Mouse (Mus musculus) embryonic facial prominence, embryonic 12.5 days (tissue): ENCODE results near the gene Foxp1. TPM values are rescaled to one million over a fixed set of nuclear protein-coding genes. Genes with fewer than 3 reads are reported as not detected.

Experiments used
- ATAC-seq: fragments of 200-750 bp; cut with Nextera tagmentation; 2 replicates; pipeline ENCODE4 v1.8.0; 2017; ENCODE audit not compliant: insufficient number of reproducible peaks, insufficient read depth, low FRiP score, low TSS enrichment
- H3K27ac ChIP-seq: fragments of 300-500 bp; sonication (generic); 2 replicates; pipeline ENCODE4 v1.5.1; 2016; ENCODE audit warnings: mild to moderate bottlenecking
- H3K27me3 ChIP-seq: fragments of 300-500 bp; sonication (generic); 2 replicates; pipeline ENCODE4 v1.6.1; 2016; ENCODE audit warnings: mild to moderate bottlenecking, moderate library complexity
- H3K36me3 ChIP-seq: fragments of 300-500 bp; sonication (generic); 2 replicates; pipeline ENCODE4 v1.6.1; 2016; ENCODE audit warnings: mild to moderate bottlenecking
- H3K4me1 ChIP-seq: fragments of 300-500 bp; sonication (generic); 2 replicates; pipeline ENCODE4 v1.6.1; 2016
- H3K4me2 ChIP-seq: fragments of 300-500 bp; sonication (generic); replicated peaks from 2 replicates; pipeline ENCODE4 v1.6.1; 2016; ENCODE audit warnings: mild to moderate bottlenecking, moderate library complexity
- H3K4me3 ChIP-seq: fragments of 300-500 bp; sonication (generic); 2 replicates; pipeline ENCODE4 v1.5.1; 2016; ENCODE audit warnings: mild to moderate bottlenecking
- H3K9ac ChIP-seq: fragments of 300-500 bp; sonication (generic); 2 replicates; pipeline ENCODE4 v1.6.1; 2016; ENCODE audit warnings: mild to moderate bottlenecking, moderate library complexity
- H3K9me3 ChIP-seq: fragments of 300-500 bp; sonication (generic); 2 replicates; pipeline ENCODE4 v1.6.1; 2016; ENCODE audit warnings: mild to moderate bottlenecking, moderate library complexity
- WGBS: fragments of 180-500 bp; shearing (Covaris S2); methylation state at CpG from one replicate; pipeline ENCODE4 v1.1.7; 2016; 5-methylcytosine and 5-hydroxymethylcytosine counted together
- polyA plus RNA-seq: library from polyadenylated mRNA; unstranded; fragments of >200 nt; fragmentation: Nextera tagmentation; extraction: Ambion mirVana; gene quantifications from 2 replicates; pipeline ENCODE4 v1.2.1, GENCODE M21; 2016

The Foxp1 gene
- polyA plus RNA-seq, 1 experiment from 2014 or later = 132 TPM

DNA sequence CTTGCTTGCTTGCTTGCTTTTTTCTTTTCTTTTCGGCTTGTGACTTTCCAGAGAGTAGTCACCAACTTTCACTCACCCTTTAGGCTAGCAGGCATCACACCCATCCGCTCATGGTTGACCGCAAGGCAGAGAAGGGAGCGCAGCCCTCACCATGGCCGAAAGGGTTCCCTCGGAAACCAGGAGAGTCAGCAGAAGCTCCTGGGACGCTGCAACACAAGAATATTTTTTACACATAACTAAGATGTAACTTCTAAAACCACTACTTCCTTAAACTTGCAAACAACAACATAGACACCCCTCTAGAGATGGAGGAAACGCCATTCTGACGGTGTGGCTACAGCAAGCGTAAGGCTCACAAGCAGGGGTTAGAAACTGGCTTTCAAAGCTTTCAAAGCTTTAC lies 87.4 kb downstream of the Foxp1 start:
- Histone ChIP-seq H3K9ac (no peak overlapping the region), H3K4me2 (no peak overlapping the region), H3K27ac (no peak overlapping the region), H3K4me1 (peaks cover 21% of the 10 kb centered on the region), H3K36me3 (0 out of 2 replicates have a peak, but pooled peaks cover 10% of the 10 kb centered on the region), H3K9me3 (no peaks in the 10 kb centered on the region), H3K4me3 (no peak overlapping the region), H3K27me3 (no peaks in the 10 kb centered on the region)
- 94% methylated on average over 10 of the region's 10 CpGs for WGBS
- ATAC-seq = no peak

DNA sequence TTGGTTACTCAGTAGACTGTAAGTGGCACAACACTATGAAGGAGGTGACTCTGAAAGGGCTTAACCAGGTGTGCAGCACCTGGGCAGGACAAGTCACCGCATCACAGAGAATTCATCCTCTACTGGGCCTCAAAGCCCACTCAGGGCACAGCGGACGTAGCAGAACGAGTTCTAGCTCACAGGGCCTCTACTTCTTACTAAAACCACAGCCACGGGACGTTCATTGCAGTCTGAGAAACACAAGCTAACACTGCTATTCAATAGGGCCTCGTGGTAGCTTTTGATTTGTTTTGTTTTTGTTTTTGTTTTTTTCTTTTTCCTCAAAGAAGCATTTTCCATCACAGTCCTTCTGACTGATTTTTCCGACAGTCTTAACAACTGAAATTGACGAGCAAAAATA lies 89.5 kb downstream of the Foxp1 start:
- WGBS = 77% methylated on average over 9 of the region's 9 CpGs
- Histone ChIP-seq H3K9ac (no peak overlapping the region), H3K4me3 (no peak overlapping the region), H3K9me3 (no peaks in the 10 kb centered on the region), H3K27me3 (no peaks in the 10 kb centered on the region), H3K4me1 (peaks cover 4% of the 10 kb centered on the region), H3K4me2 (no peak overlapping the region), H3K36me3 (0 out of 2 replicates have a peak, but pooled peaks cover 10% of the 10 kb centered on the region), H3K27ac (no peak overlapping the region)
- no peak for ATAC-seq

DNA sequence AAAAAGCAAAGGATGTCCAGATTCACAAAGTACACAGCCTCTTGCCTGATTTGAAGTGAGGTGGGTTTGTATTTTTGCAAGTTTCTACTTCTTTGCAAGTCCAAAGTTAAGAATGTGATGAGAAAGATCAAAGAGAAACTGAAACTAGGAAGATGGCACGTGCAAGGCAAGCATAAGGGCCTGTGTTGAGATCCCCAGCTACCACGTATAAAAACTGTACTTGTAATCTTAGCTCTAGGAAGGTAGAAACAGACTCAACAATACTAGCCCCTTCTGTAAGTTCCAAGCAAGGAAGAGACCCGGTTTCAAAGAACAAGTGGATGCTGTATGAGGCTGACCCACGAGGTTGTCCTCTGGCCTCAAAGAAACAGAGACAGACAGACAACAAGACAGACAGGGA lies 90.6 kb downstream of the Foxp1 start:
- ATAC-seq = no peak
- 0 out of 2 replicates have a peak, but pooled peaks cover 10% of the 10 kb centered on the region for H3K36me3 ChIP-seq
- H3K4me1 ChIP-seq = no peaks in the 10 kb centered on the region
- H3K4me3 ChIP-seq = no peak overlapping the region
- no peaks in the 10 kb centered on the region for H3K9me3 ChIP-seq
- no peak overlapping the region for H3K27ac ChIP-seq
- no peak overlapping the region for H3K9ac ChIP-seq
- H3K4me2 ChIP-seq = no peak overlapping the region
- 74% methylated on average over 4 of the region's 4 CpGs for WGBS
- no peaks in the 10 kb centered on the region for H3K27me3 ChIP-seq

DNA sequence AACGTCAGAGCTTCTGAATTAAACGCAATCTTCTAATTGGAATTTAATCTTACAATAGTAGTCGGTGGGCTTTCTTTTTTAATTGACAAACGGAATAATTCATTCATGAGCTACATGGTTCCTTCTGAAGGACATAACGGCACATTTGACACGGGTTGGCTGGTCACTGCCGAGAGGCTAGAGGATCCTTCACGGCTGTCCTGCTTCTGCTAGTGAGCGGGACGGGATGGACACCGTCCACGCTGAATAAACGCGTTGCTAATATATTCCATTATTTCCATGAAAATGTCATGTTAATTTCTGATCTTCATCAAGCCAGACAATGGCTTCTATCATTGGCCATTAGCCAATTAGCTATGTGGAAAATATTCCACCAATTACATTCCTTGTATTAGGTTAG lies 92.0 kb downstream of the Foxp1 start:
- H3K4me3 ChIP-seq = no peak overlapping the region
- H3K4me2 ChIP-seq = no peak overlapping the region
- H3K9me3 ChIP-seq = no peaks in the 10 kb centered on the region
- no peaks in the 10 kb centered on the region for H3K27me3 ChIP-seq
- H3K9ac ChIP-seq = no peak overlapping the region
- 0 out of 2 replicates have a peak, but pooled peaks cover 10% of the 10 kb centered on the region for H3K36me3 ChIP-seq
- H3K27ac ChIP-seq = no peak overlapping the region
- H3K4me1 ChIP-seq = no peaks in the 10 kb centered on the region
- WGBS = 91% methylated on average over 14 of the region's 14 CpGs
- ATAC-seq = no peak

DNA sequence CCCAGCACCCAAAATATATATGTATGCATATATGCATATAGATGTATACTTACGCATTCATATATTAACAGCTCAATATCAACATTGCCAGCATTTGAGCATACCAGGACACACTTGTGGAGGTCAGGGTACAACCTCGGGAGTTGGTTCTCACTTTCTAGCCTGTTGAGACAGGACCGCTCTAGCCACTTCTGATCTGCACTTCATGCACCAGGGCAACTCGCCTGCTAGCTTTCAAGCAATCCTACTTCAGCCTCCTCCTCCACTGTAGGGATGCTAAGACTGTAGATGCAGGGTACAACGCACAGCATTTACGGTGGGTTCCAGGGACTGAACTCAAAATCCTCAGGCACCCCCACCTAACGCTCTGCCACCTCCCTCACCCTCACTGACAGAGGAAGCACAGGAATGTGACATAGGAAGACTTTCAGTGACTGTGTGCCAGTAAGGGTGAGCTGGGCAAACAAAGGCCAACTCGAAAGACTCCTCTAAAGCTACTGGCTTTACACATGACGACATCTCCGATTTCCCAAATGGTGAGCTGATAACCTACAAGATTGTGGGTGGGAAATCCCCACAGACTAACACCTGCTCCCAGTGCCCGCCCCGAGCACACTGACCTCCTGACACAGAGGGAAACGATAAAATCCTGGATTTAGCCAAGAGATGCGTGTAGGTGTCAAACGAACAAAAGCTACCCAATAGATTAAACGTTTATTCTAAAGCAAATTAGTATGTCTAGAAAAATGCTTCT lies 93.0 kb downstream of the Foxp1 start:
- Histone ChIP-seq H3K4me3 (no peak overlapping the region), H3K4me2 (no peak overlapping the region), H3K36me3 (0 out of 2 replicates have a peak, but pooled peaks cover 4% of the 10 kb centered on the region), H3K9ac (no peak overlapping the region), H3K27me3 (no peaks in the 10 kb centered on the region), H3K9me3 (no peaks in the 10 kb centered on the region), H3K4me1 (no peaks in the 10 kb centered on the region), H3K27ac (no peak overlapping the region)
- no peak for ATAC-seq
- 78% methylated on average over 16 of the region's 16 CpGs for WGBS

DNA sequence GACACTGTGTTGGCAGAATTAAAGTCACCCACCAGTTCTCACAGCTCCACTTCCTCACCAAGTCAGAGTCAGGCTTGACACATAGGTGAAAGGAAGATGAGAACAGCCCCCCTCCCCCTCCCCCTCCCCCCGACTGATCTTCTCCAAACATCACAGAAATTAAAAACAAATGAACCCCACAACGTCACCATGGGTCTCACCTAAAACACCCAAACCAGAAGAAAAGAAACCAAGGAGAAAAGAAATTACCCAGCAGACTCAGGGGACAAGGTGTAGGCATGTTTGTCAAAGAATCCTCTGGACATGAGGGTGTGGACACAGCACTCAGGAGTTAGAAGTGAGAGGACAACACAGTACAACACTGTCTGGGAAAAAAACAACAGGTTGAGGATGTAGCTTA lies 93.6 kb downstream of the Foxp1 start:
- Histone ChIP-seq H3K36me3 (0 out of 2 replicates have a peak, but pooled peaks cover 3% of the 10 kb centered on the region), H3K9ac (no peak overlapping the region), H3K4me3 (no peak overlapping the region), H3K4me2 (no peak overlapping the region), H3K4me1 (no peaks in the 10 kb centered on the region), H3K27ac (no peak overlapping the region), H3K9me3 (no peaks in the 10 kb centered on the region), H3K27me3 (no peaks in the 10 kb centered on the region)
- ATAC-seq = no peak
- WGBS = 27% methylated on average over 2 of the region's 2 CpGs

DNA sequence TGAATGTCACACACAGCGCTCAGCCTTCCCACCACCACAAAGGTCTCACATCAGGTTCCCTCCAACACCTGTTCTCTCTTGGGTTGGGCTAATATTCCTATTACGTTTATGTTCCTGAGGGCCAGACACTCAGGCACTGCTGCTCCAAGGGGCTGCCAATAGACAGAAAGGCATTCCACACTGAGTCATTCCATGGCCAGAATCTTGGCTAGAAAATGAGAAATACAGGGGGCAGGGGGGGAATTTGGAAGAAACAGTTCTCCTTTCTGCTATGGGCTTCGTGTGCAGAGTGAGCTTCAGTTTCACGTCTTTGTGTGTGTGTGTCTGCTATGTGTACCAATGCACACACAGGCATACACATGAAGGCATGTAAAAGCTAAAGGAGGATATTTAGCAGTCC lies 95.2 kb downstream of the Foxp1 start:
- no peaks in the 10 kb centered on the region for H3K36me3 ChIP-seq
- no peak for ATAC-seq
- H3K4me1 ChIP-seq = no peaks in the 10 kb centered on the region
- no peak overlapping the region for H3K4me2 ChIP-seq
- no peak overlapping the region for H3K4me3 ChIP-seq
- H3K27me3 ChIP-seq = no peaks in the 10 kb centered on the region
- H3K9me3 ChIP-seq = no peaks in the 10 kb centered on the region
- 86% methylated on average over 4 of the region's 4 CpGs for WGBS
- H3K9ac ChIP-seq = no peak overlapping the region
- H3K27ac ChIP-seq = no peak overlapping the region

DNA sequence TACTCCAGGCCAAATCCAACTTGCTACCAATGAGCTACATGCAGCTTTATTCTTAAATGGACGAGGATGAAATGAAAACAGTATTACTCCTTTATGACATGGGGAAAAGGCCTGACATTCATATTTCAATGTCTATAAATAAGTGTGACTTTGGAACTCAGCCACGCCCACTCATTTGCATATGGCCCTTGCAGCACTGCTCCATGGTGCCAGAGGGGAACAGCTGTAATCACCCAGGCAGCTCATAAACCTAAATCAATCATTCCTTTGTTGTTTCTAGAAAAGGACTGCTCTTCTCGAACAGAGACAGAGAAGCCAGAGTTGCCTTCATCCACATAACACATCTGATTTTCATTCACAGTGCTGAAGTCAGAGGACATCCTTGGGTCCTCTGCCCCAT lies 97.5 kb downstream of the Foxp1 start:
- Histone ChIP-seq H3K4me2 (no peak overlapping the region), H3K27ac (no peak overlapping the region), H3K36me3 (no peaks in the 10 kb centered on the region), H3K27me3 (no peaks in the 10 kb centered on the region), H3K4me3 (no peak overlapping the region), H3K4me1 (no peaks in the 10 kb centered on the region), H3K9ac (no peak overlapping the region), H3K9me3 (no peaks in the 10 kb centered on the region)
- no peak for ATAC-seq
- 63% methylated on average over 3 of the region's 3 CpGs for WGBS

DNA sequence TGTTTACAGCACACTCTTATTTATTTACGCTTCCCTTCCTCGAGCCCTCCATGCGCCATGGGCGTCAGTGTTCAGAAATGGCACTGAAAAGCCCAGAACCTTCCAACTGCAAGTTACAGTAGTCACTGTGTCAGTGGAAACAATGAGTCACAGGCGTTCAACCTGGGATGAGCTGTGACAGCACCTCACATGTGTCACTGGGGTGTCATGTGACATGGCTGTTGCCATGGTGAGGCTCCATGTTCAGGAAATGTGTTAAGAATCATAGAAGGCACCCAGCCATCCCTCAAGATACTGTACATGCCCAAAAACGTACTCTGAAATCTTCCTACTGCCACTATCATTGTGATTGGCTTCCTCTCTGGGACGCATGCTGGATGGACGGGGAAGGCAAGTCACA lies 101.9 kb downstream of the Foxp1 start:
- WGBS = 86% methylated on average over 8 of the region's 8 CpGs
- ATAC-seq = no peak
- no peaks in the 10 kb centered on the region for H3K36me3 ChIP-seq
- no peak overlapping the region for H3K4me2 ChIP-seq
- no peak overlapping the region for H3K27ac ChIP-seq
- H3K9ac ChIP-seq = no peak overlapping the region
- no peaks in the 10 kb centered on the region for H3K9me3 ChIP-seq
- H3K4me1 ChIP-seq = no peaks in the 10 kb centered on the region
- no peaks in the 10 kb centered on the region for H3K27me3 ChIP-seq
- no peak overlapping the region for H3K4me3 ChIP-seq

DNA sequence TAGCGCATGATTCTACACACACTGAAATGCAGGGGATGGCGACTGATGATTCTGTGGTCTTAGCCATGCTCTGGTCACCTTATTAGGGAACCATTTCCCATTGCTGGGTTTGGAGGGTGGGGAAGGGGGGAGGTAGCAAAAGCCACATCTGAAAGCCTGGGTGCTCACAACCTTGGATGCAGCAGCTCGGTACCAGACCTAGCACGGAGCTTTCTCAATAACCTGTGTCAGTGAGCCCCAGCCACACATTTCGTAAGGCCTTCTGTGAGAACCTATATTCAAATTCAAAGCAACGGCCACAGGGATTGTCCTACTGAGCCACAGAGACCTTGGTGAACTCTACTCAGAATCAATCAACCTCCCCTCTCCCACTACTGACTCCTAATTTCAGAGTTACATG lies 109.9 kb downstream of the Foxp1 start:
- Histone ChIP-seq H3K36me3 (no peaks in the 10 kb centered on the region), H3K4me2 (no peak overlapping the region), H3K4me1 (no peaks in the 10 kb centered on the region), H3K27ac (no peak overlapping the region), H3K4me3 (no peak overlapping the region), H3K27me3 (no peaks in the 10 kb centered on the region), H3K9ac (no peak overlapping the region), H3K9me3 (no peaks in the 10 kb centered on the region)
- no peak for ATAC-seq
- 90% methylated on average over 6 of the region's 6 CpGs for WGBS

DNA sequence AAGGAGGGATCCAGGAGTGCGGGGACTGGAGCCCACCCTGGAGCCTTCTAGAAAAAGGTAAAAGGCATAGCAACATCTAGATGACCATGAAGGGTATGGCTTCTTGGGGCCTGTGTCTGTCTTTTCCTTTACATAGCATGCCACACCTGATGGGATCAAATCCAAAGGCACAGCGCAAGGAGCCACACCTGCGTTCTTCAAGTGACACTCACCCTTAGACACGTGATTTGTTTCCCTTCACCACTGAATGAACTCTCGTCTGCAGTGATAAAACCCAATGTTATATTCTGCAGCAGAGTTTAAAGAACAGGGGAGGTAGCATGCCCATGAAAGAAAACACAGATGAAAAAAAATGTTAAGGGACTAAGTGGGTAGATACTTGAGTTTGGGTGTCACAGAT lies 112.9 kb downstream of the Foxp1 start:
- Histone ChIP-seq H3K4me1 (no peaks in the 10 kb centered on the region), H3K4me2 (no peak overlapping the region), H3K27me3 (no peaks in the 10 kb centered on the region), H3K36me3 (no peaks in the 10 kb centered on the region), H3K27ac (no peak overlapping the region), H3K4me3 (no peak overlapping the region), H3K9me3 (no peaks in the 10 kb centered on the region), H3K9ac (no peak overlapping the region)
- ATAC-seq = no peak
- WGBS = 85% methylated on average over 5 of the region's 5 CpGs

DNA sequence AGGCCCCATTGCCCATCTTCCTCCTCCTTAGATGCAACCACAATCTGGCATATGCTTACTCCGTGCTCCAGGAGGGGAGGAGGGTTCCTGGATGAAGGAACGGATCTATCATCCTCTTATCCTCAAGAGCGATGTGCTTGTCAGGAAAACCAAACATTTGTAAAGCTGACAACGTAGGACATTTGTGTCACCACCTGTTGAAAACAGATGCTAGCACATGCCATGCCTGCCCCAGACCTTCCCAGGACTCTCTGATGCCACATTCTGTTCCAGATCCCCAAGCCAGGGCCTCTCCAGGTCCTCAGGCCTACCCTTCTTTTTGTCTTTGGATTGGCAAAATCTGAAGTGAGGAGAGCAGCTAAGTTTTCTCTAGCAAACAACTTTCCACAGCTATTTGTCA lies 113.6 kb downstream of the Foxp1 start:
- Histone ChIP-seq H3K4me3 (no peak overlapping the region), H3K9me3 (no peaks in the 10 kb centered on the region), H3K36me3 (no peaks in the 10 kb centered on the region), H3K4me1 (no peaks in the 10 kb centered on the region), H3K9ac (no peak overlapping the region), H3K27me3 (no peaks in the 10 kb centered on the region), H3K27ac (no peak overlapping the region), H3K4me2 (no peak overlapping the region)
- WGBS = 78% methylated on average over 4 of the region's 4 CpGs
- ATAC-seq = no peak
